Mouse (Mus musculus) ES-Bruce4 (cell line): ENCODE data around the gene Slc35d1. TPM values are rescaled to one million over a fixed set of nuclear protein-coding genes. Genes with fewer than 3 reads are reported as not detected.
A peak's percentile ranks its signal among the peaks of the same experiment; 100 is the strongest.

Experiments
- H3K27ac ChIP-seq: 2 replicates; pipeline ENCODE4 v1.5.1; 2012; ENCODE audit warnings: low read length, inconsistent platforms; ENCODE audit not compliant: insufficient read depth
- H3K27me3 ChIP-seq: 2 replicates; pipeline ENCODE4 v1.6.1; 2012; ENCODE audit warnings: mild to moderate bottlenecking, low read length, inconsistent platforms; ENCODE audit not compliant: control insufficient read depth, poor library complexity, insufficient read depth, severe bottlenecking
- H3K36me3 ChIP-seq: 2 replicates; pipeline ENCODE4 v1.6.1; 2012; ENCODE audit warnings: inconsistent platforms, mild to moderate bottlenecking, low read length, moderate library complexity; ENCODE audit not compliant: control insufficient read depth, poor library complexity, insufficient read depth, severe bottlenecking
- H3K4me1 ChIP-seq: one replicate; pipeline ENCODE4 v1.8.1; 2011; ENCODE audit warnings: low read length; ENCODE audit not compliant: control insufficient read depth, insufficient read depth
- H3K4me3 ChIP-seq: 2 replicates; pipeline ENCODE4 v1.5.1; 2011; ENCODE audit warnings: low read depth, mild to moderate bottlenecking, low read length
- H3K9ac ChIP-seq: 2 replicates; pipeline ENCODE4 v1.6.1; 2012; ENCODE audit warnings: low read depth, mild to moderate bottlenecking, inconsistent platforms; ENCODE audit not compliant: poor library complexity, severe bottlenecking
- H3K9me3 ChIP-seq: replicated peaks from 2 replicates; pipeline ENCODE4 v1.6.1; 2012; ENCODE audit warnings: mild to moderate bottlenecking, low read length, inconsistent platforms; ENCODE audit not compliant: control insufficient read depth, poor library complexity, insufficient read depth, severe bottlenecking
- CTCF ChIP-seq: IDR thresholded peaks from one replicate; pipeline ENCODE4 v1.8.1; 2011; ENCODE audit warnings: low read depth, low read length
- EP300 ChIP-seq: IDR thresholded peaks from 2 replicates; pipeline ENCODE4 v1.6.1; 2011; ENCODE audit warnings: low read depth, low read length; ENCODE audit not compliant: insufficient read depth
- POLR2A ChIP-seq: IDR thresholded peaks from one replicate; pipeline ENCODE4 v1.8.1; 2011; ENCODE audit warnings: low read length; ENCODE audit not compliant: insufficient read depth
- polyA plus RNA-seq: library from polyadenylated mRNA; stranded (reverse); fragments of >200 nt; gene quantifications from 2 replicates; pipeline ENCODE4 v1.2.4, GENCODE M21; 2011; ENCODE audit warnings: low read depth; ENCODE audit not compliant: missing spikeins, insufficient read depth, insufficient read length

Slc35d1 gene
- polyA plus RNA-seq, 1 experiment = 15.0 TPM

DNA sequence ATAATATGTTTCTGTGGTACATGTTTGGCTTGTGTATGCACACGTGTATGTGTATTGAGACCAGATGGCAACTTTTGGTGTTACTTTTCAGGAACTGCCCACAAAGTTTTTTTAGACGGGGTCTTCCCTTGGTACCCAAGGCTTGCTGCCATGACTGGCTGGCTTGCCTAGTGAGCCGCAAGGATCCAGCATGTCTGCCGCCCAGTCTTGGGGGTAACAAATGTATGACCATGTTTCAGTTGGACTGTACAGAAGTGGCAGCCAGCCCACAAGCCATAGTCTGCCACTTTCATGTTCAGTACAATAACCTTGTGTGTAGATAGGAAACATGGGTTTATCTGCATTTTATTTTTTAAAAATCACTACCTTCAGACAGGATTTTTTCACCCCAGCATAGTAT is 56.2 kb downstream of the Slc35d1 start:
- Histone ChIP-seq H3K27me3 (no peaks in the 10 kb centered on the region), H3K4me1 (no peaks in the 10 kb centered on the region), H3K27ac (no peak overlapping the region), H3K9ac (no peak overlapping the region), H3K36me3 (peaks cover 55% of the 10 kb centered on the region), H3K4me3 (no peak overlapping the region), H3K9me3 (no peaks in the 10 kb centered on the region)
- TF ChIP-seq CTCF = no peak
- no peak for TF ChIP-seq EP300
- TF ChIP-seq POLR2A = no peak

DNA sequence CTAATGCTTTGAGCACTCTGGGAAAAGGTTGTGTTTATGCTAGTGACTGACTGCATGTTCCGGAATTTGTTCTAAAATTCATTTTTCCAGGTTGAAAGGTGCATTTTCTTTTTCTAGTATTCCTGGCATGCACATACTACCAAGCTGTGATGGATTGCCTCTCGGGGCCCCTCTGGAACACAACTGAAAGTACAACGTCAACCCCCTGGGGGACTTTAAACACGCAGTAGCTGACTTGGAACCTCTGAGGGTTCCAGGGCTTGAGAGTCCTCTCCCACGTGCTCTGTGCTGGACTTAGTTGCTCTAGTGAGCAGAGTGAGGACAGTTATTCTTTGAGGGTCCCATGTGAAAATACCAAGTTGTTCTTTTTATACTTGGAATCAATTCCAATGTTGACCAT is 63.0 kb downstream of the Slc35d1 start:
- H3K36me3 ChIP-seq = peaks cover 59% of the 10 kb centered on the region
- H3K27ac ChIP-seq = no peak overlapping the region
- H3K9ac ChIP-seq = no peak overlapping the region
- TF ChIP-seq CTCF (no peak), POLR2A (no peak), EP300 (no peak)
- H3K4me3 ChIP-seq = no peak overlapping the region
- H3K9me3 ChIP-seq = no peaks in the 10 kb centered on the region
- H3K4me1 ChIP-seq = no peaks in the 10 kb centered on the region
- no peaks in the 10 kb centered on the region for H3K27me3 ChIP-seq

DNA sequence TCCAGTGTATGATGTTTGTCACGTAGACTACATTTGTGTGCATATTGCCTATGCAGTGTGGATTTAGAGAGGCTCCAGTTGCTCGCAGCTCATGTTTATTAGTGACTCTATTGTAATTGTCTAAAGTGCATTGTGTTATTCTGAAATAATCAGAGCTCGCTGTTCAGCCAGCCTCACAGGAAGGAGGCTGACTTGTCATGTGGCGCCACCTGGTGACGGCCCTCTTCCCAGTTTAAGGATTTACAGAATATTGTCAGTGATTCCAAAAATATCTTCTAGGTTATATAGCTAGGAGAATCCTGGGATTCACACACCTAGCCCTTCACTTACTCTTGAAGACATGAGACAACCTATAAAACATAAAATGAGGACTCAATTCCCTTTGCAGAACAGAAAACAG is 68.6 kb downstream of the Slc35d1 start:
- no peaks in the 10 kb centered on the region for H3K4me1 ChIP-seq
- no peak overlapping the region for H3K9ac ChIP-seq
- H3K27me3 ChIP-seq = no peaks in the 10 kb centered on the region
- TF ChIP-seq POLR2A (no peak), CTCF (peak; percentile 77), EP300 (no peak)
- H3K36me3 ChIP-seq = peaks cover 36% of the 10 kb centered on the region
- H3K9me3 ChIP-seq = no peaks in the 10 kb centered on the region
- H3K4me3 ChIP-seq = no peak overlapping the region
- H3K27ac ChIP-seq = no peak overlapping the region

DNA sequence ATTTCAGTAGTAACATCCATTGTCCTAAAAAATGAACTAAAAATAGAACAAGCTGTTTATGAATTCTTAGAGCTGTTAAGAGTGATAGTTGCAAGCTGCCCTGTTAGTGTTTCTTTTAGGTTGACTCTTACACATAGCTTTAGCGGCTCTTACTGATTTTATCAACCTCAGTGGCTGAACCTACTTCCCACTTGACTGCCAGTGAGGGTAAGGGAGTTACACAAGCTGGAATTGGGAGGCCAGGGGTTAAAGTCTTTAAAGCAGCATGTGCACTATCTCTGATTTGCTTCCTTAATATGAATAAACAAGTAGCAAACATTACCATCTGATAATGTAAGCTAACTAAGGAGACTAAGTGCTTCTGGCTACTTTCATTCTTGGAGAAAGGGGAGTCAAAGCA is 78.0 kb downstream of the Slc35d1 start:
- H3K9me3 ChIP-seq = no peaks in the 10 kb centered on the region
- H3K27ac ChIP-seq = no peak overlapping the region
- H3K36me3 ChIP-seq = peaks cover 27% of the 10 kb centered on the region
- H3K4me1 ChIP-seq = no peaks in the 10 kb centered on the region
- H3K4me3 ChIP-seq = no peak overlapping the region
- no peak overlapping the region for H3K9ac ChIP-seq
- no peaks in the 10 kb centered on the region for H3K27me3 ChIP-seq
- no peak for TF ChIP-seq POLR2A

DNA sequence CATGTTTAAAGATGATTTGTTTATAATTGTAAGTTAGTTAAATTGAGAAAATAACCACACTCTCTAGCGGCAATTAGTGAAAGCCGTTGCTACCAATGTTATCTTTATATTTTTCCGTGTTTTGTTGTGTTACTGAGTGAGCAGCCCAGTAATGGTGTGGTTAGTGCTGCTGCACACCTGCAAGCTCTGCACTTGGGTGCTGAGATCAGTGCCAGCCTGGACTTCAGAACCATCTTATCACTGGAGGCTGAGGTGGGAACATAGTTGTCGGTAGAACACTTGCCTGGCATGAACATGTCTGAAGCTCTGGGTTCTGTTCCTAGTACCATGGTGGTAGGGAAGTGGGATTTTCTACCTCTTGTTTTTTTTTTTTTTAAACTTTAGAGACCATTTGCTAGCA is 88.4 kb downstream of the Slc35d1 start:
- TF ChIP-seq EP300 (no peak), CTCF (no peak), POLR2A (no peak)
- Histone ChIP-seq H3K27ac (no peak overlapping the region), H3K36me3 (no peaks in the 10 kb centered on the region), H3K27me3 (no peaks in the 10 kb centered on the region), H3K9ac (no peak overlapping the region), H3K9me3 (no peaks in the 10 kb centered on the region), H3K4me1 (no peaks in the 10 kb centered on the region), H3K4me3 (no peak overlapping the region)

DNA sequence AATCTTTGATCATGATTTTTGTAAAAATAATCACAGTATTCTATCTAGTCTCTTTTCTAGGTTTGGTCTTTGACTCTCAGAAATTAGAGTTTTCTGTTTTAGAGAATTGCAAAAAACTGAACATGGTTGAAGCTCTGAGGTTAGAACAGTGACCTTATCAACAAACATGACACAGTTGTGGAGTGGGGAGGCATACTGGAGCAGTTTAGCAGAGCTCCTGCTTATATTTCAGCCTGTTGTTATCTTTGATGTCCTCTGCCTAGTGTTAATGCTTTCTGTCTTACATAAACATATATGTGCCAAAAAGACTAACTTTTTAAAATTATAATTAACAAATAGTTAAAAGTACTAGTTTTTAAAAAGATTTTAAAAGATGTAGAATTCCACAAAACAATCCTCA is 91.4 kb downstream of the Slc35d1 start:
- H3K27me3 ChIP-seq = no peaks in the 10 kb centered on the region

DNA sequence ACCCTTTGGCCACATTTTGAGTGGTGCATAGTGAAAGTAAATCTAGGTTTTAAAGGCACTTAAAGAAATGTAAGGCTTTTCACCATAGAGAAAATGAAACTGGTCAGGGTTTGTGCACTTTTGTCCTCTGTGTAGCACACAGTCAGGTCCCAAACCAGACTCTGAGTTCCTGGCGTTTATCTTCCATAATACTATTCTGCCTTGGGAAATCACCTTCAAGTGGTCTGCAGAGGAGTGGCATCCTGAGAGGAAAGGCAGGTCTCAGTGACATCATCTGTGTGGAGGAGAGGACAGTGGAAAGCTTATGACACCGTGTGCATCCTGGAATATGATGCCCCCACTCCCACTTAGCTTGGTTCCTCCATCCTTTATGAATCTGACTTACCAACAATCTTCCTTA is 91.9 kb downstream of the Slc35d1 start:
- H3K27me3 ChIP-seq = no peaks in the 10 kb centered on the region
- H3K4me1 ChIP-seq = no peaks in the 10 kb centered on the region
- H3K9me3 ChIP-seq = no peaks in the 10 kb centered on the region
- no peak overlapping the region for H3K27ac ChIP-seq
- H3K4me3 ChIP-seq = no peak overlapping the region
- TF ChIP-seq POLR2A = no peak
- no peaks in the 10 kb centered on the region for H3K36me3 ChIP-seq
- no peak overlapping the region for H3K9ac ChIP-seq

More for the DNA sequence above, 91.4 kb downstream of the Slc35d1 start:
- Histone ChIP-seq H3K4me3 (no peak overlapping the region), H3K36me3 (no peaks in the 10 kb centered on the region), H3K9me3 (no peaks in the 10 kb centered on the region), H3K9ac (no peak overlapping the region), H3K4me1 (no peaks in the 10 kb centered on the region), H3K27ac (no peak overlapping the region)
- TF ChIP-seq CTCF = no peak
- TF ChIP-seq POLR2A = no peak
- TF ChIP-seq EP300 = no peak
